Mouse (Mus musculus): ENCODE results near the gene Bag5.

DNA sequence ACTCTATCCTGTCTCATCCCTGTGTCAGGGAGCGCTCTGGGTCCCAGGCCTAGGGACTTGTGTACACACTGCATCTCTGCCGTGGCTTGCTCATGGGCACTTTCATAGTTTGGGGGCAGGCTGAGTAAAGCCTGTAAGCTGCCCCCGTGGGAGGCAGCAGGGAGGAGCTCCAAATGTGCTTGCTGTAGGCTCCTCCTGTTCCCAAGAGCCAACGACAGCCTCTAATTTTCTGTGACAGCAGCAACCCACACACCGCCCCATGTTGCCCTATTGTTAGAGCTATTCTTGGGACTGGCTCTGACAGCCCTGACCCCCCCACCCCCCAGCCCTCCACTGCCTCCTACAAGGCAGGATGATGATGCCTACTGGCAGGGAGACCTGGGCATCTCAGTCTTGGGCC, 31.1 kb downstream of the Bag5 start:
- TF ChIP-seq CTCF (IDR thresholded peaks at IDR 0.05; ENCODE audit: low read depth) (no peak), EP300 (optimal IDR thresholded peaks at IDR 0.05) (no peak)

Data from stomach, postnatal 0 days (tissue).